Mouse (Mus musculus) CH12F3 (cell line): ENCODE data around the gene Rprd1b.

ENCODE experiments used
- in situ Hi-C: fragments of 300-500 bp; cut with MboI; formaldehyde crosslinking; loops from 2 replicates; pipeline ENCODE4 v1.14.3; 2020; ENCODE audit warnings: low sequenced_read_pairs

Rprd1b gene

DNA sequence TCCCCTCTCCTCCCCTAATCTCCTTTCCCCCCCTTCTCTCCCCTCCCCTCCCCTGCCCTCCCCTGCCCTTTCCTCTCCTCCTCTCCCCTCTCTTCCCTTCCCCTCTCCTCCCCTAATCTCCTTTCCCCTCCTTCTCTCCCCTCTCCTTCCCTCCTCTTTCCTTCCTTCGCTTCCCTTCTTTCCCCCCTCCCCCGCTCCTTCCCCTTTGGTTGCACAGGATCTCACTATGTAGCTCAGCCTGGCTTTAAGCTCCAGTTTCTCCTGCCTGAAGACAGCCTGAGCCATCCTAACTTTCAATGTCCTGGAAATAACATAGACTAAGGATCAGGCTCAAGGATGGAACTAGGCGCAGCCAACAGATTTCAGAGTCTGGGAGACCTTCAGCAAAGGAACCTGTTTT lies 115.5 kb downstream of the Rprd1b start:
- in situ Hi-C loops, result no loop called here

GRCm38 (mm10) chr2:158144263-158144662 lies 116.0 kb downstream of the Rprd1b start:
- in situ Hi-C loops, result no loop called here

DNA sequence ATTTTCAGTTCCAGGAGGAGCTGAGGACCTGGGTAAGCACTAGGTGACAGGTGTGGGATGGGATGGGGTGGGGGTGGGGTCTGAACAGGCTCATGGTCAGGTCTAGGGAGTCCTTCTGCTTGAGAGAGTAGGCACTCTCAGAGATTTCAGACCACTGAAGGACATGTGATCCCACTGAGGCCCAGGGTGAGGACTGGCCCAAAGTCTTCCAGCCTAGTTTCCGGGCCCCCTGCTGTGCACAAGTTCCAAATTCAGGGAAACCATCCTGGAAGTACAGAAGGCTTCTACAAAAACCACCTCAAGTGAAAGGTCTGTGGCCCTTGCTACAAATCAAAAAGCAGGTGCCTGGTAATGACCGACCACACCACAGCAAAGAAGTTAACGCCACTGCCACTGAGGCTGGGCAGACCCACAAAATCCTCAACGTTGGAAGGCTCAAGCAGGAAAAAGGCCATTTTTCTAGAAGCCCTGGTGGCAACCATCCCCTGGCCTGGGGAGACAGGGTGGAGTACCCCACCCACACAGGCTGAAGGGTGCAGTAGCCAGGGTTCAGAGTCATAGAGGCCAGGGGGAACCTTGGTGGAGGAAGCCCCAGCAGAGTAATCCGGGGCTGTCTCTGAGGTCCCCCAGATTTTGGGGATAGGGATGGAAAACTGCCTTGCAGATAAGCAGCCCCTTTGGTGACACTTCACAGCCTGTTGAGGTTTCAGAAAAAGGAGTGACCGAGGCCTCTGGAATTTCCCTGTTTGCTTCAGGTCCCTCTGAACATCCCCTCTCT lies 116.6 kb downstream of the Rprd1b start:
- in situ Hi-C loops, result no loop called here

- in situ Hi-C loops, result no loop called here
Measured at GRCm38 (mm10) chr2:158145528-158146065, 117.3 kb downstream of the Rprd1b start.

DNA sequence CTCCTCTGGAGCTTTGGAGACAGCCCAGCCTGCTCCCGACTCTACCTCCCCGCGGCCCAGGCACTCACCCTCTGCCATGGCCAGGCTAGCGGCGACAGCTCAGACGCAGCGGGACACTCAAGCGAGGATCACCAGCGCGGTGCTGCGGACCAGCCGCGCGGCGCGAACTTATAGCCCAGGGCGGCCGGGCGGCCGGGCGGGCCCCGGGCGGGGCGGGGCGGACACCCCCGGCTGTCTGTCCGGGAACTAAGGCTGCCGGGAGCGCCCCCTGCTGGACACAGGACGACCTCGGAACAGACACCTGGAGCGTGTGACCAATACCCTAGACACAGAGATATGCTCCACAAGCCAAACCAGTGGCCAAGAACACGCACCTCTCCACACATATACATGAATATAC lies 117.9 kb downstream of the Rprd1b start, which contains the start of gene Tgm2:
TSS of gene Tgm2 (minus strand) at position 214 of the 400 bp plus-strand sequence.
- in situ Hi-C loops, result no loop called here

DNA sequence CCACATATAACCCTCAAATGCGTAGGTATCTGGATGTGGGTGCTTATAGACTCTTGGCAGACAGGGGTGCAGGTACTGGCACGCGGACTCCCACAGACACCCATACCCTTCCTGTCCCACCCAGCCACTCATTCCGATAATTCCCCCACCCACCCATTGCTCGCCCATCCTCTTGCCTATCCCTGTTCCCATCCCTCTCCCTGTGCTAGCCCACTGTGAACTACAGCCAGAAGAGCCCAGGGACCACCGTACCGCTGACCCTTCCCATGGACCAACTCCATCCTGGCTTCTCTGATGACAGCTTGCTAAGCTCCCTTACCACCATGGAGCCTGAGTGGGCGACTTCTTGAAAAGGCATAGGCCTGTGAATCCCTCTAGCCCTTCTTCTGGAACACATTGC lies 118.7 kb downstream of the Rprd1b start:
- in situ Hi-C loops, result no loop called here

- in situ Hi-C loops, result no loop called here
Measured at GRCm38 (mm10) chr2:158151077-158151476, 122.8 kb downstream of the Rprd1b start.

DNA sequence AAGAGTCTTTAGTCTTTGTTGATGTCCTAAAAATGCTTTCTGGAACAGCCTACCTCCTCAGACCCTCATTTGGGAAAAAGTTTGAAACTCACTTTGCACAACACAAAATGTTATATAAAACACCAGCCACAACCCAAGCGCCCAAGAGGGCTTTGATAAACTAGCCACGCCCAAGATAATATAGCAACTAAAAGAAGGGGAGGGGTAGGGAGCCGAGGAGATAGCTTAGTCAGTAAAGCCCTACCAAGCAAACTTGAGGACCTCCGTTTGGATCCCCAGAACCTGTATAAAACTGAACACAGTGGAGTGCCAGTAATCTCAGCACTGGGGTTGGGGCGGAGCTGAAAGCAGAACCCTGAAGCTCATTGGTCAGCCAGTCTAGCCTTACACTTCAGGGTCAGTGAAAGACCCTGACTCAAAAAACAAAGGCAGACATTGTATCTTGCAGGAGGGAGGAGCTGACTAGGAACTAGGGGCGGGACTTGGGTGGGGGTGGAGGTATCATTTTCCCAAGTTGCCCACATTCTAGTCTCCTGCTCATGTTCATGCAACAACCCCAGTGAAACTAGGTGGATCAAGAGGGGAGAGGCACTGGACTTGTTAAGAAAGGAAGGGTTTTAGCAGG lies 124.5 kb downstream of the Rprd1b start:
- in situ Hi-C loops, result no loop called here

- in situ Hi-C loops, result no loop called here
Measured at GRCm38 (mm10) chr2:158153728-158154343, 125.5 kb downstream of the Rprd1b start.

DNA sequence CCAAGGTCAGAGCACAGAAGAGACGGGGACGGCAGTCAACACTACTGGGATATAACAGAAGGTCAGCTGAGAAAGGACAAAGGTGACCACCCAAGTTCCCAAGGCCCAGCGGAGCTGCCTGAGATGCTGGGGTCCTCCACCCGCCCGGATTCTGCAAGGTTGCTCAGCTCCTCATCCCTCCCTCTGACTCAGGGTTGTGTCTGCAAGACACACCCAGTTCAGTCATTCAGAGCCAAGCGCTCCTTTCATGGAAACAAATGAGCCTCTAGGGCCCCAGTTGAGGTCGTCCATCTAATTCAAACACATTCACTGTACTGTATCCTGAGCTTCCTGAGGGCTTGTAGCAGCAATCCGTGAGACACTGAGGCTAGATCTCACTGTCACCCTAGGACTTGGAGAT lies 126.3 kb downstream of the Rprd1b start:
- in situ Hi-C loops, result no loop called here

GRCm38 (mm10) chr2:158155101-158155500 lies 126.8 kb downstream of the Rprd1b start:
- in situ Hi-C loops, result no loop called here

DNA sequence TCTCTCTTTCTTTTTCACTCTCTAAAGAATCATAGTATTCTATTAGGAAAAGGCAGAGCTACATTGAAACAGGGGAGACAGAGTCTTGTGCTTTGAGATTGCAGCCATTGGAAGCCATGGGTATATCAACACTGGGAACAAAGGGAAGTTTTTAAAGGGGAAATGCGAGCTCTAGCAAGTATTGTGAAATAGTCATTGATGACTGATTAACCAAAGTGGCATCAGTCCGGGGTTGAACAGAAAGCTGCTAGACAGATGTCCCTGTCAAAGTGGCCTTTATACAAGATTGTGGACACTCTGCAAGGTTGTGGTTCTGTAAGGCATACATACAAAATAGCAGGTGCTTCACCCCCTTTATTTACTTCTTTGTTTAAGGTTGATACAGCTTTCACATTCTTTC lies 127.3 kb downstream of the Rprd1b start:
- in situ Hi-C loops, result no loop called here

- in situ Hi-C loops, result no loop called here
Measured at GRCm38 (mm10) chr2:158156487-158156886, 128.2 kb downstream of the Rprd1b start.

DNA sequence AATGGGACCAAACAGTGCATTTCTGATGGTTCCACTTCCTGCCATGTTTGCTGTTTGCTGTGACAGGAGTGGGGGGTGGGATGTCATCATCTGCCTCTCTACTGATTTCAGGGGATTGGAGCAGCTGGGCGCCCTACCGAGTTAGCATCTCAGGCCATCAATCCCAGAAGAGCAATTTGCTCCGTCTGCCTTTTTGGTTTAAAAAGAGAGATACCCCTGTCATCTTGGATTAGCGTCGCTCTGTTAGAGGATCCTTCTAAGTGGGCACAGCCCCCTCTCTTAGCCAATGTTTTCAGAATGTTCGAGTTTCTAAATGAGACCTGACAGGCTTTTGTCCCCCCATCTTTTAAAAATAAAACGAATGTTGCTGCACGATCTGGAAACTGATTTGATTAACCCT lies 129.4 kb downstream of the Rprd1b start:
- in situ Hi-C loops, result no loop called here

DNA sequence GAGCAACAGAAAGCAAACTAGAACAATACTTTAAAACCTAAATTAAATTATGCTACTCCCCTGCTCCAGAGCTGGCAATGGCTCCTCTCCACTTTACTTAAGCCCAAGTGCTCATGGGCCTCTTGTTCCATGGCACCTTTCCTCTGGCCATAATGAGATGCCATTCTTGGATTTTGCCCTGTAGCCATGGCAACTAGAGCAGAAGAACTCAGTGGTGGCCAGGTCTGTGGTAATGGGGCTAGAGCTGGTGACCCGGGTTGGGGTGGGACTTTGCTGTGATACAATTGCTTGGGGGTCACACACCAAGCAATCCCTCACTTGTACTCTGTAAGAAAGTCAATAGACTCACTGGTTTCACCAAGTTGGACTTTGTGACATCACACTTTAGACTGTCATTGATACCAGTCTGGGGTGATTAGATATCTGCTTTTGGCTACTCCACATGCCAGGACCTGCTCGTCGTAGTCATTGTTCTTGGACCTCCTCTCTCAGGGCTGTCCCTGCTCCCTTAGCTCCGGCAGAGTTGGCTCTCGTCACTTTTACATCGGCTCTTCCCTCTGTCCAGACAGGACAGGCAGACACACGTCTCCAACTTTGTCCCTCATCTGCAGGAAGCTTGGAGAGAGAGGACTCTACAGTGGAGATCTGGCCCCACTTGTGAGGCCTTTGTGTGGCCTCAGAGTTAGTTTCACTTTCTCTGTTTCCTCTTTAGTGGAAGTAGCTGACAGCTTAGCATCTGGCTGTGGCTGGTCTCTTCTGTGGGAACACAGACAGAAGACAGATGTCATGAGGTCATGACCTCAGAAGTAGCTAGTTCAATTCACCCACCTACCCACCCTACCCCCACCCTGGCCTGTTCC lies 131.3 kb downstream of the Rprd1b start:
- in situ Hi-C loops, result no loop called here

DNA sequence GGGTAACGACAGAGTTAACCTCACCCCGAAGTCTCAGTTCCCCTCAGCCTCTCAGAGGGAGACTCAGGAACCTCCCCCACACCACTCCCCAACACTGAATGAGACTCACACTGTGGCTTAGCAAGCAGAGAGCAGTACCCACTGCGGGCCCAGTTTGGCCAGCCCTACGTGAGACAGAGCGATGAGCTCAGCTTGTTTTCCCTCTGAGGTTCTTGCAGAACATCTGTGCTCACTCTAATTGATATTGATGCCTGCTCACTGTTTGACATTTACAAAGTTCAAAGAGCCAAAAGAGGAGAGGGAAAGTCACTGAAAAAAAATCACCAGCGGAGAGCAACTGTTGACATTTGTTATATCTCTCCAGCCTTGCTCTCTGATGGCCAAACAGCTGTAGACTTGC lies 133.5 kb downstream of the Rprd1b start:
- in situ Hi-C loops, result no loop called here

DNA sequence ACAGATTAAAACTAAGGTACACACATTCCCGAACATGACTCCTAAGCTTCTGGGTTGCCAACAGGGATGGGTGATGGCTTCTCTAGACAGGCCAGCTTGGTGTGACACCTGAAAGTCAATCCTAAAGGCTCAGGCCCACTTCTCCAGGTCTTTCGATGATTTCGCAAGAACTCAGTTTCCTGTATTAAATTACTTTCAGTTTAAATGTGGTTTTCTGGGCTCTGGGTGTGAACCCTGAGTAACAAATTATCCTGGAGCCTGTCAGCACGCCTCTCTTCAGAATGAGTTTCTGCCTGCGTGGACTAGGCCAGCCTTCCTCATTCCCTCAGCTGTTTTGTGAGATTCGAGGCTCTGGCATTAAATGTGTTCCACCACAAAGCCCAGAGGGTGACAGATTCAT lies 134.7 kb downstream of the Rprd1b start:
- in situ Hi-C loops, result no loop called here

DNA sequence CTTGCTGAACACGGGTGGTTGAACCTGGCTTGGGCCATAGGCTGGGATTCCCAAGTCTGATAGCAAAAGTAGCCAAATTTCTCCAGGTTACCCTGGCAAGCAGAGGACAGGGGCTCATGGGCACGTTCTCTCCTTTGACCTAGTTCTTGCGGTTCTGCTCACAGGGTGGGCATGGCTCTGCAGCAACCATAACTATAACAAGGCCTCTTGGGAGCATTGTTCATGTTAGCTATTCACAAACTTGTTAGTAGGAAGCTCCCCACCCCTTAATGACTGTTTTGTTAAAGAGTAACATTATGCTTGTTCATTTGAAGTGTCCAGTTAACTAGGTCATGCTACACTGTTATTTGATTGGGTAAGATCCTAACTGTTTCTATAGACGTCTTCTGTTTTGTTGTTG lies 137.5 kb downstream of the Rprd1b start:
- in situ Hi-C loops, result no loop called here

GRCm38 (mm10) chr2:158166628-158167027 lies 138.3 kb downstream of the Rprd1b start:
- in situ Hi-C loops, result no loop called here

GRCm38 (mm10) chr2:158167496-158168205 lies 139.4 kb downstream of the Rprd1b start:
- in situ Hi-C loops, result no loop called here
